Mouse (Mus musculus) brain, embryonic 14.5 days (tissue): ENCODE data around the gene Rabgef1. TPM values are rescaled to one million over a fixed set of nuclear protein-coding genes. Genes with fewer than 3 reads are reported as not detected.

Experiments used
- DNase-seq: peaks from one replicate; pipeline ENCODE4 v3.0.0-alpha.2; 2011; ENCODE audit warnings: low read depth
- CTCF ChIP-seq: fragments of 200-500 bp; IDR thresholded peaks from 2 replicates; pipeline ENCODE4 v1.5.1; 2012; ENCODE audit warnings: inconsistent platforms, mild to moderate bottlenecking, moderate library complexity, borderline replicate concordance; ENCODE audit not compliant: insufficient read depth, insufficient read length; ENCODE audit errors: extremely low read depth
- POLR2A ChIP-seq: fragments of 200-500 bp; IDR thresholded peaks from 2 replicates; pipeline ENCODE4 v1.6.1; 2012; ENCODE audit warnings: mild to moderate bottlenecking, inconsistent platforms, borderline replicate concordance; ENCODE audit not compliant: poor library complexity, insufficient read depth, insufficient read length, severe bottlenecking; ENCODE audit errors: extremely low read depth
- polyA plus RNA-seq: library from polyadenylated mRNA; depleted of rRNA; stranded (reverse); fragments of >200 nt; gene quantifications from 2 replicates; pipeline ENCODE4 v1.2.3, GENCODE M21; 2012; rRNA removed

The Rabgef1 gene
- 32.2 and 34.5 TPM in 2 replicates for polyA plus RNA-seq

GRCm38 (mm10) chr5:130171423-130171954 lies at the start of gene Rabgef1:
TSS of gene Rabgef1 (plus strand) at chr5:130171798.
- TF ChIP-seq POLR2A (peak; percentile 87), CTCF (no peak)
- peak; percentile 93 for DNase-seq

GRCm38 (mm10) chr5:130122355-130122754 lies 49.2 kb upstream of the Rabgef1 start:
- no peak for DNase-seq
- TF ChIP-seq POLR2A (no peak), CTCF (no peak)

- peak; percentile 36 for DNase-seq
- TF ChIP-seq CTCF, result no peak
- TF ChIP-seq POLR2A, result no peak
Observed at GRCm38 (mm10) chr5:130124271-130124670, 47.3 kb upstream of the Rabgef1 start.

GRCm38 (mm10) chr5:130128686-130129523 lies 42.7 kb upstream of the Rabgef1 start:
- no peak for DNase-seq
- TF ChIP-seq CTCF (no peak), POLR2A (no peak)

GRCm38 (mm10) chr5:130129524-130129793 lies 42.1 kb upstream of the Rabgef1 start:
- no peak for TF ChIP-seq CTCF
- TF ChIP-seq POLR2A, result no peak
- no peak for DNase-seq

- TF ChIP-seq POLR2A, result no peak
- no peak for TF ChIP-seq CTCF
- DNase-seq, result no peak
Observed at GRCm38 (mm10) chr5:130136597-130136996, 35.0 kb upstream of the Rabgef1 start.

GRCm38 (mm10) chr5:130139393-130139792 lies 32.2 kb upstream of the Rabgef1 start:
- peak; percentile 81; the same call in 1 of the 2 replicates for TF ChIP-seq CTCF
- TF ChIP-seq POLR2A, result no peak

GRCm38 (mm10) chr5:130141138-130141537 lies 30.5 kb upstream of the Rabgef1 start:
- no peak for DNase-seq
- no peak for TF ChIP-seq POLR2A
- TF ChIP-seq CTCF, result no peak

More at GRCm38 (mm10) chr5:130139393-130139792, 32.2 kb upstream of the Rabgef1 start:
- peak; percentile 76 for DNase-seq

- TF ChIP-seq POLR2A (no peak), CTCF (no peak)
- no peak for DNase-seq
Observed at GRCm38 (mm10) chr5:130142041-130142440, 29.6 kb upstream of the Rabgef1 start.

- TF ChIP-seq POLR2A (no peak), CTCF (no peak)
- DNase-seq, result no peak
Observed at GRCm38 (mm10) chr5:130143101-130143500, 28.5 kb upstream of the Rabgef1 start.

GRCm38 (mm10) chr5:130143977-130144333 lies 27.6 kb upstream of the Rabgef1 start:
- DNase-seq, result peak; percentile 90
- TF ChIP-seq CTCF (no peak), POLR2A (no peak)
